Mouse (Mus musculus) cortical plate, adult 2 months (tissue): Measurements from ENCODE around the gene Ap1s2. TPM values are rescaled to one million over a fixed set of nuclear protein-coding genes. Genes with fewer than 3 reads are reported as not detected.
A peak's percentile ranks its signal among the peaks of the same experiment; 100 is the strongest.

ENCODE experiments used
- H3K27ac ChIP-seq: fragments of 200-500 bp; 2 replicates; pipeline ENCODE4 v1.5.1; 2012; ENCODE audit warnings: low read length, control low read depth, inconsistent platforms; ENCODE audit not compliant: insufficient read depth
- H3K4me1 ChIP-seq: fragments of 200-500 bp; 2 replicates; pipeline ENCODE4 v1.6.1; 2011; ENCODE audit warnings: low read length; ENCODE audit not compliant: control insufficient read depth, insufficient read depth
- H3K4me3 ChIP-seq: fragments of 200-500 bp; 2 replicates; pipeline ENCODE4 v1.5.1; 2011; ENCODE audit warnings: mild to moderate bottlenecking, low read length, control low read depth; ENCODE audit not compliant: insufficient read depth
- CTCF ChIP-seq: fragments of 200-500 bp; IDR thresholded peaks from 2 replicates; pipeline ENCODE4 v1.5.1; 2011; ENCODE audit warnings: mild to moderate bottlenecking, control low read depth, low read length; ENCODE audit not compliant: insufficient read depth; ENCODE audit errors: extremely low read depth
- POLR2A ChIP-seq: fragments of 200-500 bp; IDR thresholded peaks from 2 replicates; pipeline ENCODE4 v1.6.1; 2011; ENCODE audit warnings: mild to moderate bottlenecking, low read length, control low read depth; ENCODE audit not compliant: insufficient read depth; ENCODE audit errors: extremely low read depth
- polyA plus RNA-seq: library from polyadenylated mRNA; depleted of rRNA; stranded (reverse); fragments of >200 nt; gene quantifications from 2 replicates; pipeline ENCODE4 v1.2.3, GENCODE M21; 2012; rRNA removed

Ap1s2 gene
- polyA plus RNA-seq, 1 experiment, result 25.1 TPM

GRCm38 (mm10) chrX:163957381-163957780 lies 48.6 kb downstream of the Ap1s2 start:
- peaks cover 2% of the 10 kb centered on the region; the same call in 1 of the 2 replicates for H3K4me1 ChIP-seq
- H3K4me3 ChIP-seq, result peak overlapping the region; percentile 79
- TF ChIP-seq CTCF, result no peak
- TF ChIP-seq POLR2A, result no peak
- H3K27ac ChIP-seq, result no peak overlapping the region

- H3K27ac ChIP-seq, result peak overlapping the region; percentile 99
- TF ChIP-seq POLR2A (no peak), CTCF (no peak)
- H3K4me3 ChIP-seq, result peak overlapping the region; percentile 79
- peaks cover 2% of the 10 kb centered on the region; the same call in 1 of the 2 replicates for H3K4me1 ChIP-seq
These were observed 49.1 kb downstream of the Ap1s2 start for GRCm38 (mm10) chrX:163957803-163958466.

- H3K4me3 ChIP-seq, result peak within 1 kb of the TSS; percentile 79
- H3K27ac ChIP-seq, result peak within 1 kb of the TSS; percentile 99
- peaks cover 2% of the 10 kb centered on the region; the same call in 1 of the 2 replicates for H3K4me1 ChIP-seq
- TF ChIP-seq POLR2A (no peak; the same call in 1 of the 2 replicates), CTCF (no peak)
These were observed 49.7 kb downstream of the Ap1s2 start, which contains the start of gene Zrsr2 for GRCm38 (mm10) chrX:163958467-163958875. Gene Zrsr2, minus strand, starts transcription at chrX:163958661.

DNA sequence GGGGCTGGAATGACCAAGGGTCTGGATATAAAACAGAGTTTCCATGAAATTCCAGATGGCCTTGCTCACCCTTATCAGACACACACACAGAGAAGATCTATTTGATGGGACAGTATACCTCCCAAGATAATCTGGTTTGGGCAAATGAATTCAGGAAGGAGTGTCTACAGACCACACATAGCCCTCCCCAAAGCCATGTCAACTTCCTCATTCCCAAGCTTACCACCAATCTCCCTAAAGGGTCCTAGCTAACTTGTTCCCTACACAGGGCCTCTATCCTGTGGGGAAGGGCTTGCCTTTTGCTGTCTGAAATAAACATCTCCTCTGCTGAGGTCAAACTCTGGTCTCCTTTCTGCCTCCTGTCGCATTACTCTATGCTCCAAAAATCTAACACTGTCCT lies 72.3 kb downstream of the Ap1s2 start:
- Histone ChIP-seq H3K4me1 (no peaks in the 10 kb centered on the region), H3K27ac (no peak overlapping the region), H3K4me3 (no peak overlapping the region)
- no peak for TF ChIP-seq POLR2A
- no peak for TF ChIP-seq CTCF

DNA sequence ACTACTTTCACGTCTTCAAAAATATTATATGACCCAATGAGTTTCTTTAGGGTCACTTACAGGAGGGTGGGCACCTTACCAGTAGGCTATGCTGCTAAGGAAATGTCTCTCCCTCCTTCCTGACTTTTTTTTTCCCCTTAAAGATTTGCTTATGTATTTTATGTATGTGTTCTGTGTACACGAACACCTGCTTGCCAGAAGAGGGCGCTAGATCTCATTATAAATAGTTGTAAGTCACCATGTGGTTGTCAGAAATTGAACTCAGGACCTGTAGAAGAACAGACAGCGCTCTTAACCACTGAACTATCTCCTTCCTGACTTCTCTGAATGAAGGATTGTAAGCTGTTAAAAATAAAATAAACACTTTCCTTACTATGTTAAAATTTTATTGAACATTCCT lies 72.7 kb downstream of the Ap1s2 start:
- H3K4me1 ChIP-seq, result no peaks in the 10 kb centered on the region

GRCm38 (mm10) chrX:163982129-163982528 lies 73.3 kb downstream of the Ap1s2 start:
- no peaks in the 10 kb centered on the region for H3K4me1 ChIP-seq
- TF ChIP-seq POLR2A (no peak), CTCF (no peak)
- H3K4me3 ChIP-seq, result no peak overlapping the region
- no peak overlapping the region for H3K27ac ChIP-seq

More for the DNA sequence above, 72.7 kb downstream of the Ap1s2 start:
- H3K27ac ChIP-seq, result no peak overlapping the region
- H3K4me3 ChIP-seq, result no peak overlapping the region
- TF ChIP-seq POLR2A, result no peak
- TF ChIP-seq CTCF, result no peak

Other genes starting within 250 kb of the Ap1s2 start
- gene Rnf138rt1, start 147.7 kb upstream of the Ap1s2 start, polyA plus RNA-seq, result 0.70 and 0.73 TPM in 2 replicates
- gene Zrsr2, start 49.6 kb downstream of the Ap1s2 start, polyA plus RNA-seq, result 33.0 and 35.0 TPM in 2 replicates
- gene Car5b, start 119.0 kb downstream of the Ap1s2 start, polyA plus RNA-seq, result 3.5 and 3.7 TPM in 2 replicates
- gene Siah1b, start 167.5 kb downstream of the Ap1s2 start, polyA plus RNA-seq, result 8.8 and 9.2 TPM in 2 replicates
- not detected in 2 replicates for gene Cltrn, start 179.8 kb downstream of the Ap1s2 start, polyA plus RNA-seq
- gene Ace2, start 230.3 kb downstream of the Ap1s2 start, polyA plus RNA-seq, result 1.2 and 1.6 TPM in 2 replicates